Mouse (Mus musculus): ENCODE measurements around the gene Syt12. TPM values are rescaled to one million over a fixed set of nuclear protein-coding genes. Genes with fewer than 3 reads are reported as not detected.
A peak's percentile ranks its signal among the peaks of the same experiment; 100 is the strongest.

The Syt12 gene
- 10 to 100 TPM; 30.8 to 31.7 TPM for total RNA-seq (2021)
- long read RNA-seq, experiment 1, transcript Syt12-201 (8 exons, 3,581 nt): major isoform, 41 of 49 reads
- long read RNA-seq, experiment 1, partial matches to known transcripts: 6 of 49 reads
- long read RNA-seq, experiment 1, other reads (novel, unspliced or antisense): 2 of 49 reads
- long read RNA-seq, experiment 2, transcript Syt12-201 (8 exons, 3,581 nt): major isoform, 28 of 36 reads
- long read RNA-seq, experiment 2, partial matches to known transcripts: 2 of 36 reads
- long read RNA-seq, experiment 2, other reads (novel, unspliced or antisense): 6 of 36 reads

GRCm38 (mm10) chr19:4477345-4478189 lies at the start of gene Syt12:
Gene Syt12, minus strand, starts transcription at chr19:4477447.
- intact Hi-C loops (cut with DNase I): no loop called here
- DNase-seq (ENCODE audit: low spot score in 2 of 2): peak; percentile 55 to 62

- intact Hi-C loops (cut with DNase I): no loop called here
Measured at GRCm38 (mm10) chr19:4521426-4522050, 44.3 kb upstream of the Syt12 start.

GRCm38 (mm10) chr19:4517483-4517882 lies 40.2 kb upstream of the Syt12 start:
- intact Hi-C loops (cut with DNase I): loop anchor here (10.0 kb wide), 1 partner anchor 47 kb away; no protein-coding TSS in a partner anchor
- no peak for DNase-seq (ENCODE audit: low spot score in 2 of 2)

More at GRCm38 (mm10) chr19:4521426-4522050, 44.3 kb upstream of the Syt12 start:
- no peak for DNase-seq (ENCODE audit: low spot score in 2 of 2)

- intact Hi-C loops (cut with DNase I): loop anchor here (10.0 kb wide), 1 partner anchor 49 kb away; no protein-coding TSS in a partner anchor
- no peak for DNase-seq (ENCODE audit: low spot score in 2 of 2)
Measured at GRCm38 (mm10) chr19:4516288-4516687, 39.0 kb upstream of the Syt12 start.

GRCm38 (mm10) chr19:4515746-4516145 lies 38.5 kb upstream of the Syt12 start:
- no peak for DNase-seq (ENCODE audit: low spot score in 2 of 2)
- intact Hi-C loops (cut with DNase I): loop anchor here (10.0 kb wide), 1 partner anchor 49 kb away; no protein-coding TSS in a partner anchor

- intact Hi-C loops (cut with DNase I): loop anchor here (5.0 to 10.0 kb wide), 2 partner anchors 51 to 104 kb away; partner anchors contain the start of gene Lrfn4
- no peak for DNase-seq (ENCODE audit: low spot score in 2 of 2)
Measured at GRCm38 (mm10) chr19:4513236-4513858, 36.1 kb upstream of the Syt12 start.

- intact Hi-C loops (cut with DNase I): loop anchor here (5.0 to 10.0 kb wide), 2 partner anchors 54 to 106 kb away; partner anchors contain the start of gene Lrfn4
Measured at GRCm38 (mm10) chr19:4511116-4511841, 34.0 kb upstream of the Syt12 start.

GRCm38 (mm10) chr19:4509986-4510963 lies 33.0 kb upstream of the Syt12 start, which contains the start of gene Pcx:
Gene Pcx, plus strand, starts transcription at chr19:4510472.
- peak; percentile 99 for DNase-seq (ENCODE audit: low spot score in 2 of 2)
- intact Hi-C loops (cut with DNase I): loop anchor here (5.0 to 10.0 kb wide), 2 partner anchors 55 to 107 kb away; partner anchors contain the start of gene Lrfn4

More at GRCm38 (mm10) chr19:4511116-4511841, 34.0 kb upstream of the Syt12 start:
- DNase-seq (ENCODE audit: low spot score in 2 of 2): no peak

GRCm38 (mm10) chr19:4507746-4508145 lies 30.5 kb upstream of the Syt12 start:
- DNase-seq (ENCODE audit: low spot score in 2 of 2): no peak
- intact Hi-C loops (cut with DNase I): no loop called here

GRCm38 (mm10) chr19:4504830-4505229 lies 27.6 kb upstream of the Syt12 start:
- no peak for DNase-seq (ENCODE audit: low spot score in 2 of 2)
- intact Hi-C loops (cut with DNase I): no loop called here

GRCm38 (mm10) chr19:4502701-4503100 lies 25.5 kb upstream of the Syt12 start:
- DNase-seq (ENCODE audit: low spot score in 2 of 2): no peak
- intact Hi-C loops (cut with DNase I): no loop called here

- intact Hi-C loops (cut with DNase I): loop anchor here (5.0 to 10.0 kb wide), 3 partner anchors 114 to 247 kb away; partner anchors contain the start of gene Rce1
- DNase-seq (ENCODE audit: low spot score in 2 of 2): no peak
Measured at GRCm38 (mm10) chr19:4498062-4498933, 21.1 kb upstream of the Syt12 start, which contains the start of gene 2010003K11Rik. Gene 2010003K11Rik, minus strand, starts transcription at chr19:4498583.

GRCm38 (mm10) chr19:4497263-4497973 lies 20.2 kb upstream of the Syt12 start:
- intact Hi-C loops (cut with DNase I): loop anchor here (5.0 to 10.0 kb wide), 3 partner anchors 115 to 247 kb away; partner anchors contain the start of gene Rce1
- peak; percentile 77 to 79 for DNase-seq (ENCODE audit: low spot score in 2 of 2)

- intact Hi-C loops (cut with DNase I): loop anchor here (5.0 to 10.0 kb wide), 3 partner anchors 116 to 248 kb away; partner anchors contain the start of gene Rce1
- no peak for DNase-seq (ENCODE audit: low spot score in 2 of 2)
Measured at GRCm38 (mm10) chr19:4496535-4497262, 19.5 kb upstream of the Syt12 start.

- no peak for DNase-seq (ENCODE audit: low spot score in 2 of 2)
- intact Hi-C loops (cut with DNase I): loop anchor here (5.0 to 10.0 kb wide), 3 partner anchors 116 to 249 kb away; partner anchors contain the start of gene Rce1
Measured at GRCm38 (mm10) chr19:4495814-4496213, 18.6 kb upstream of the Syt12 start.

All from left cerebral cortex, postnatal 14 days (tissue).